Mouse (Mus musculus): ENCODE results near the gene Zcchc8. TPM values are rescaled to one million over a fixed set of nuclear protein-coding genes. Genes with fewer than 3 reads are reported as not detected.
"Not testable (repeated sequence)": the region's sequence is repeated elsewhere in the genome, so short reads cannot be mapped to it uniquely, and the experiment has no call there.

Gene Zcchc8
- polyA plus RNA-seq (2015; fragmentation: Nextera tagmentation; extraction: Ambion mirVana): 27.0 and 27.7 TPM in 2 replicates

DNA sequence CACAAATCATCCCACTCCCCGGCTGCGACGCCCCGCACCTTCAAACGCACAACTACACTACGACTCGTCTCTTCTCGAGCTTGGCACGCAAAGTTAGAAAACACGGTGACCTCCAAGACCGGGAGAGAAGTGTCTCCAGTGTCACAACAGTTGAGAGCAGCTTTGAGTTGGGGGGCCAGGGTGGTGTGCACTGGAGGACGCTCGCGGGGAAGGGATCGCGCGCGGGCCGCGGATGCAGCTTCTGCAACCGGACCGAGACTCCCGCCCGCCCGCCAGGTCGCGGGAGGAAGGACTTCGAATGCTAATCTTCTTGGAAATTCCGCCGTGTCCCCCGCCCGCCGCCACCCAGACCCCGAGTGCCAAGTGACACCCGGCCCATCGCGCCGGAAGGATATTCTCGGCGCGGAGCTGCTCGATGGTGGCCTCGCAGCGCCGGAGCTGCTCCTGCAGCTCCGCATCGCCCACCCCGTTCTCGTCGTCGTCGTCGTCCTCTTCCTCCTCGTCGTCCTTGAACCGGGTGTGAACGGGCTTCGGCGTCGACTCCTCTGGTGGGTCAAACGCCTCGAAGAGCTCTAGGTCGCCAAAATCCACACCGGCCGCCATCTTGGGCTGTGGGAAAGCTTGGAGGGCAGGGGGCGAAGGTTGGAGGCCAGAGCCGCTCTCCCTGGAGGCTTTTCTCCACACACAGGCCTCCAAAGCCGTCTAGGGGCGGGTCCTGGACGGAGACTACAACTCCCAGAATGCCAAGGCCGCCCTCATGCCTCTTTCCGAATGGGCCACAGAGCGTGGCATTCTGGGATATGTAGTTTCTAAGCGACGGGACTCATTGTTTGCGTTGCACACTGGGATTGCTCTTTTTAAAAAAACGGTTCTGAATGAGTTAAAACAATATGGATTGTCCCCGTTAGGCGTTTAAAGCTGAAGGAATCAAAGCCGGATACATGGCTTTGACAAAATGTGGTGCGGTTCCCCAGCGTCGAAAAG lies at the start of gene Zcchc8:
Gene Zcchc8 (minus strand): TSS at position 773 of the 984 bp plus-strand sequence.
- peak; percentile 100 for ATAC-seq (ENCODE audit: low read depth)
- peak within 1 kb of the TSS; percentile 95 for H3K9ac ChIP-seq (ENCODE audit: low read depth, low read length)
- peaks cover 6% of the 10 kb centered on the region for H3K36me3 ChIP-seq (ENCODE audit: control insufficient read depth, insufficient read depth)
- peak within 1 kb of the TSS; percentile 91 for H3K27ac ChIP-seq (ENCODE audit: low read length)
- H3K4me3 ChIP-seq (ENCODE audit: low read depth, low read length): peak within 1 kb of the TSS; percentile 97
- H3K4me2 ChIP-seq (ENCODE audit: low read depth, low read length): peak within 1 kb of the TSS; percentile 80
- H3K9me3 ChIP-seq (replicated peaks; ENCODE audit: control insufficient read depth, low read length): no peaks in the 10 kb centered on the region
- H3K27me3 ChIP-seq (ENCODE audit: control insufficient read depth, insufficient read depth, low read depth, low read length): no peaks in the 10 kb centered on the region
- WGBS (ENCODE audit: insufficient replicate concordance): under 1% methylated on average over 83 of the region's 83 CpGs
- peaks cover 18% of the 10 kb centered on the region for H3K4me1 ChIP-seq (ENCODE audit: control insufficient read depth, low read depth, low read length)

GRCm38 (mm10) chr5:123766455-123766854 lies 45.6 kb upstream of the Zcchc8 start:
- H3K4me1 ChIP-seq (ENCODE audit: control insufficient read depth, low read depth, low read length); H3K27ac ChIP-seq (ENCODE audit: low read length); H3K9ac ChIP-seq (ENCODE audit: low read depth, low read length); H3K4me3 ChIP-seq (ENCODE audit: low read depth, low read length); H3K4me2 ChIP-seq (ENCODE audit: low read depth, low read length); H3K9me3 ChIP-seq (replicated peaks; ENCODE audit: control insufficient read depth, low read length); H3K27me3 ChIP-seq (ENCODE audit: control insufficient read depth, insufficient read depth, low read depth, low read length); ATAC-seq (ENCODE audit: low read depth): not testable (repeated sequence)
- WGBS (ENCODE audit: insufficient replicate concordance): 90% methylated on average over 11 of the region's 11 CpGs
- peaks cover 65% of the 10 kb centered on the region for H3K36me3 ChIP-seq (ENCODE audit: control insufficient read depth, insufficient read depth)

- Histone ChIP-seq H3K9ac (ENCODE audit: low read depth, low read length) (no peak overlapping the region), H3K4me1 (ENCODE audit: control insufficient read depth, low read depth, low read length) (no peaks in the 10 kb centered on the region), H3K27me3 (ENCODE audit: control insufficient read depth, insufficient read depth, low read depth, low read length) (no peaks in the 10 kb centered on the region), H3K36me3 (ENCODE audit: control insufficient read depth, insufficient read depth) (peaks cover 59% of the 10 kb centered on the region), H3K27ac (ENCODE audit: low read length) (no peak overlapping the region), H3K9me3 (replicated peaks; ENCODE audit: control insufficient read depth, low read length) (no peaks in the 10 kb centered on the region), H3K4me3 (ENCODE audit: low read depth, low read length) (no peak overlapping the region), H3K4me2 (ENCODE audit: low read depth, low read length) (no peak overlapping the region)
- WGBS (ENCODE audit: insufficient replicate concordance): 84% methylated on average over 11 of the region's 11 CpGs
- ATAC-seq (ENCODE audit: low read depth): no peak
These were observed 44.6 kb upstream of the Zcchc8 start for GRCm38 (mm10) chr5:123765506-123765905.

DNA sequence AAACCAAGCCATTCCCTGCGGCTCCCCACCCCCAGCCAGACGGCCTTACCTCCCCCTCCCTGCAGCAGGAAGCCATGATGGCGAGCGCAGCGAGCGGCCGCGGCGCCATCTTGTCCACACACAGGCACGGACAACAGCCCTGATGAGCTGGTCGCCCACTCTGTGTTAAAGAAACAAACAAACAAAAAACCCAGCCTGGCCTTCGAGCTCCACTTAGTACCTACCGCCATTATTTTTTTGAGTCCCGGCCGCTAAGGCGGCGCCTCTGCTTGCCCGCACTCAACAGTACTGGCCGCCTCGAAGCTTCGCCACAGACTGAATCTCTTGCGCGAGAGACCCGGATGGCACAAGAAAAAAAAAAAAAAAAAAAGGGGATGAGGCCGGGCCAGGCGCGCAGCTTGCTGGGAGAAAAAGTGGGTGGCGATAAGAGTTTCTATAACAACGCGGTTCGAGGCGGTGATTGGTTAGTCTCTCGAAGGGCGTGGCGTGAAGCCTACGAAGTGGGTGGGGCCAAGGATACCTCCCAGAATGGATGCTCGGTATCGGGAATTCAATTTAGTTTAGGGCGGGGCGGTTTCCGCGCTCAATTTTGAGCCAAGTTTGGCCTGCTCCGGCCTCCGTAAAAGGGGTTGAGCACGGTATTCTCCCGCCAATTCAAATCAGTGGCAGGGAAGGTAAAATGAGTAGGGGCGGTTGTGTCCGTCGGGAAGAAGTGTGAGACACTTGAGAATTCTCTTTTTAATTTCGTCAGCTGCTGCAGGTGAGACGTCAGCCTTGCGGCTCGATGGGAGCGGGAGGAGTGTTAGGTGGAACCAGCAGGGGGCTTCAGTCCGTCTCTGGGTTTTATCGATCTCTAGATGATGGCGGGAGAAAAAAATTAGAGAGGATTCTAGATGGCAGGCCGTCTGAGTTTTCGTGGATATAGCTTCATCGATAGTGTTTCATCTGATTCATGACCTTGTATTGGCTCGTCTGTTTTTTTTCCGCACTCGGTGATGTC lies 28.5 kb upstream of the Zcchc8 start, which contains the start of the genes Rsrc2 and Kntc1:
Gene Rsrc2 (minus strand): TSS at position 350 of the 1,000 bp plus-strand sequence.
Gene Kntc1 (plus strand): TSS at position 652 of the 1,000 bp plus-strand sequence.
- peak within 1 kb of the TSS; percentile 80 for H3K9ac ChIP-seq (ENCODE audit: low read depth, low read length)
- peaks cover 11% of the 10 kb centered on the region for H3K36me3 ChIP-seq (ENCODE audit: control insufficient read depth, insufficient read depth)
- peak within 1 kb of the TSS; percentile 91 for H3K4me2 ChIP-seq (ENCODE audit: low read depth, low read length)
- no peaks in the 10 kb centered on the region for H3K27me3 ChIP-seq (ENCODE audit: control insufficient read depth, insufficient read depth, low read depth, low read length)
- H3K27ac ChIP-seq (ENCODE audit: low read length): peak within 1 kb of the TSS; percentile 99
- ATAC-seq (ENCODE audit: low read depth): peak; percentile 92
- no peaks in the 10 kb centered on the region for H3K9me3 ChIP-seq (replicated peaks; ENCODE audit: control insufficient read depth, low read length)
- WGBS (ENCODE audit: insufficient replicate concordance): under 1% methylated on average over 63 of the region's 63 CpGs
- H3K4me3 ChIP-seq (ENCODE audit: low read depth, low read length): peak within 1 kb of the TSS; percentile 88
- peaks cover 35% of the 10 kb centered on the region for H3K4me1 ChIP-seq (ENCODE audit: control insufficient read depth, low read depth, low read length)

DNA sequence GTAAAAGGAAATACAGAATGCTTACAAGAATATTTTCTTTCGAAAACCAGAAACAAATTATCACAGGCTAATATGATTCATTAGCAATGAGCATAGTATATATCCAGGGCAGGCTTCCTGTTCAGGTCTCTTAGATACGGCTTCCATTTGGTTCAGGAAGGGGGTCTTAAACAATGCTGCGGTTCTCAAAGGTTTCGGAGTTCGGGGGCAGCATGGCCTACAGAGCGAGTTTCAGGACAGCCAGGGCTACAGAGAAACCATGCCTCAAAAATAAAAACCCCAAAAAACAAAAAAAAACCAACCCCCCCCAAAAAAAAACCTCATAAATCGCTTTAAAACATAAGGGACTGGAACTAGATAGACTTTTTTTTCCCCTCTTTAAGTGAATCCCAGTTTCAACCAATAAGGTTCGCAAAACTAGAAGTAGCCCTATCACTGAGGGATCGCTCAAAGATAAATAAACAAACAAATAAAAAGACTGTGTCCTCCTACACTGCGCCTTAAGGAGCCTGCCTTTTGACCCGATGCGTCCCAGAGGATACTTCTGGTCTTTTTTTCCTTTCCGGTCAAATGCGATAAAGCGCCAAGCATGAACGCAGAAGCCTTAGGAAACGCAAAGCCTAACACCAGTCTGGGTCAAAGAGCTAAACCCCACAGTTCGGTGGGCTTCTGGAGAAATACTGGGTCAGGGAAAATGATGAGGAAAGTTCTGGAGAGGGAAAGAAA lies 27.6 kb upstream of the Zcchc8 start:
- H3K9me3 ChIP-seq (replicated peaks; ENCODE audit: control insufficient read depth, low read length): no peaks in the 10 kb centered on the region
- H3K27me3 ChIP-seq (ENCODE audit: control insufficient read depth, insufficient read depth, low read depth, low read length): no peaks in the 10 kb centered on the region
- peak overlapping the region; percentile 80 for H3K9ac ChIP-seq (ENCODE audit: low read depth, low read length)
- H3K27ac ChIP-seq (ENCODE audit: low read length): peak overlapping the region; percentile 99
- peak; percentile 7; the same call in 1 of the 2 replicates for ATAC-seq (ENCODE audit: low read depth)
- peak overlapping the region; percentile 88 for H3K4me3 ChIP-seq (ENCODE audit: low read depth, low read length)
- WGBS (ENCODE audit: insufficient replicate concordance): under 1% methylated on average over 18 of the region's 18 CpGs
- peaks cover 14% of the 10 kb centered on the region for H3K36me3 ChIP-seq (ENCODE audit: control insufficient read depth, insufficient read depth)
- peak overlapping the region; percentile 91 for H3K4me2 ChIP-seq (ENCODE audit: low read depth, low read length)
- H3K4me1 ChIP-seq (ENCODE audit: control insufficient read depth, low read depth, low read length): peaks cover 35% of the 10 kb centered on the region

DNA sequence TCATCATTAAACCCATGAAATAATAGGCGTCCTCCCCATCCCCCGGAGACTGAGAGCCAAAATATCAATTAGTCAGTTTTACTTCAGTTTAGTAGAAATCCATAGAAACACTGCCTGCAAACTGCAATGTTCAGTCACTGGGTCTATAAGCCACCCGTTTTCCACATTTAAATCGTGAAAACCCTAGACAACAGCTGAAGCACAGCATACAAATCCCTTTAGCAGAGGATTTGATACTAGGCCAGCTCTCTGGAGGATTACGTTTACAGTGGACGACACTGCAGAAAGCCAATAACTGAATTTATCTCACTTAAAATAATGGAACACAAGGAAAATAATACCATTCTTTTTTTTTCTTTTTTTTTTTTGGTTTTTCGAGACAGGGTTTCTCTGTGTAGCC lies 26.7 kb upstream of the Zcchc8 start:
- ATAC-seq (ENCODE audit: low read depth): no peak
- H3K27me3 ChIP-seq (ENCODE audit: control insufficient read depth, insufficient read depth, low read depth, low read length): no peaks in the 10 kb centered on the region
- H3K36me3 ChIP-seq (ENCODE audit: control insufficient read depth, insufficient read depth): peaks cover 22% of the 10 kb centered on the region
- H3K4me3 ChIP-seq (ENCODE audit: low read depth, low read length): peak overlapping the region; percentile 88
- H3K9me3 ChIP-seq (replicated peaks; ENCODE audit: control insufficient read depth, low read length): no peaks in the 10 kb centered on the region
- H3K9ac ChIP-seq (ENCODE audit: low read depth, low read length): peak overlapping the region; percentile 80
- 22% methylated on average over 7 of the region's 7 CpGs for WGBS (ENCODE audit: insufficient replicate concordance)
- H3K4me1 ChIP-seq (ENCODE audit: control insufficient read depth, low read depth, low read length): peaks cover 32% of the 10 kb centered on the region
- H3K27ac ChIP-seq (ENCODE audit: low read length): peak overlapping the region; percentile 53; the same call in 1 of the 2 replicates
- H3K4me2 ChIP-seq (ENCODE audit: low read depth, low read length): peak overlapping the region; percentile 91

DNA sequence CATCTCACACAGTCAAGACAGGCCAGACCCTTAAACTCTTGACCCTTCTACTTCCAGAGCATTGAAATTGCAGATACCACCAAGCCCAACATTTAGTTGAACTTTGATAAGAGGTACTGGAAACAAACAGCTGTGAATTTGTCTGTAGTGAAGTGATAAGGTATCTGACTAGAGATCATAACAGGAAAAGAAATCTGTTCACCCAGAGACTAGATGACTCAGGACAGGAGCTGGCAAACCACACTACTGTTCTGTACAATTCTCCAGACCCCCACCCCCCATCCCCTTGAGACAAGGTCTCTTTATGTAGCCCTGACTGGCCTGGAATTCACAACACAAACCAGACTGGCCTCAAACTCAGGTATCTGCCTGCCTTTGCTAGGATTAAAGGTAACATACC lies 25.4 kb upstream of the Zcchc8 start:
- H3K9me3 ChIP-seq (replicated peaks; ENCODE audit: control insufficient read depth, low read length): no peaks in the 10 kb centered on the region
- H3K36me3 ChIP-seq (ENCODE audit: control insufficient read depth, insufficient read depth): peaks cover 27% of the 10 kb centered on the region
- peak overlapping the region; percentile 13; the same call in 1 of the 2 replicates for H3K9ac ChIP-seq (ENCODE audit: low read depth, low read length)
- no peaks in the 10 kb centered on the region for H3K27me3 ChIP-seq (ENCODE audit: control insufficient read depth, insufficient read depth, low read depth, low read length)
- peaks cover 23% of the 10 kb centered on the region for H3K4me1 ChIP-seq (ENCODE audit: control insufficient read depth, low read depth, low read length)
- H3K27ac ChIP-seq (ENCODE audit: low read length): 0 out of 2 replicates have a peak overlapping the region, but pooled peaks have one; percentile 15
- ATAC-seq (ENCODE audit: low read depth): no peak
- H3K4me3 ChIP-seq (ENCODE audit: low read depth, low read length): peak overlapping the region; percentile 18; the same call in 1 of the 2 replicates
- H3K4me2 ChIP-seq (ENCODE audit: low read depth, low read length): peak overlapping the region; percentile 39

- Histone ChIP-seq H3K4me3 (ENCODE audit: low read depth, low read length) (no peak overlapping the region), H3K9ac (ENCODE audit: low read depth, low read length) (no peak overlapping the region), H3K9me3 (replicated peaks; ENCODE audit: control insufficient read depth, low read length) (no peaks in the 10 kb centered on the region), H3K36me3 (ENCODE audit: control insufficient read depth, insufficient read depth) (peaks cover 41% of the 10 kb centered on the region), H3K27ac (ENCODE audit: low read length) (no peak overlapping the region), H3K4me1 (ENCODE audit: control insufficient read depth, low read depth, low read length) (peaks cover 16% of the 10 kb centered on the region), H3K27me3 (ENCODE audit: control insufficient read depth, insufficient read depth, low read depth, low read length) (no peaks in the 10 kb centered on the region), H3K4me2 (ENCODE audit: low read depth, low read length) (no peak overlapping the region)
- no peak for ATAC-seq (ENCODE audit: low read depth)
- 81% methylated on average over 2 of the region's 2 CpGs for WGBS (ENCODE audit: insufficient replicate concordance)
These were observed 23.5 kb upstream of the Zcchc8 start for GRCm38 (mm10) chr5:123744358-123744757.

Data from liver, embryonic 16.5 days (tissue).